Mouse (Mus musculus): ENCODE measurements around the gene Myrip. TPM values are rescaled to one million over a fixed set of nuclear protein-coding genes. Genes with fewer than 3 reads are reported as not detected.

Gene Myrip
- total RNA-seq, 2 experiments from 2014 or later: 0.97 to 4.5 TPM

Other genes with a start within 250 kb of the Myrip start
- gene Cx3cr1, start 231.6 kb upstream of the Myrip start, total RNA-seq (2021): under 1 TPM; 0.24 to 0.61 TPM
- not detected for gene Ccr8, start 209.4 kb upstream of the Myrip start, total RNA-seq (2021)
- 10 to 100 TPM; 10.1 to 10.4 TPM for gene Slc25a38, start 191.1 kb upstream of the Myrip start, total RNA-seq (2021)
- 100 to 1,000 TPM; 388 to 402 TPM for gene Rpsa, start 173.8 kb upstream of the Myrip start, total RNA-seq (2021)
- not detected for gene Mobp, start 151.8 kb upstream of the Myrip start, total RNA-seq (2021)
- gene Eif1b, start 190.7 kb downstream of the Myrip start, total RNA-seq (2021): 10 to 100 TPM; 34.4 to 38.1 TPM
- not detected for gene Entpd3, start 238.3 kb downstream of the Myrip start, total RNA-seq (2021)

Data from gastrocnemius, postnatal 25 days (tissue).